Mouse (Mus musculus) left cerebral cortex, adult 18-20 months (tissue): Measurements from ENCODE around the gene Clca3a2. TPM values are rescaled to one million over a fixed set of nuclear protein-coding genes. Genes with fewer than 3 reads are reported as not detected.
"Not testable (repeated sequence)": the region's sequence is repeated elsewhere in the genome, so short reads cannot be mapped to it uniquely, and the experiment has no call there.

ENCODE experiments used
- DNase-seq, 2 experiments: peaks; one replicate each; pipeline ENCODE4 v3.0.0; 2021 to 2022; ENCODE audit warnings: low spot score in 2 of 2, mixed read lengths in 1 of 2
- total RNA-seq, 2 experiments: library from RNA; stranded (reverse); gene quantifications; 2 replicates each; pipeline ENCODE4 v1.2.3; 2021

Clca3a2 gene
- total RNA-seq, 2 experiments from 2014 or later: not detected

DNA sequence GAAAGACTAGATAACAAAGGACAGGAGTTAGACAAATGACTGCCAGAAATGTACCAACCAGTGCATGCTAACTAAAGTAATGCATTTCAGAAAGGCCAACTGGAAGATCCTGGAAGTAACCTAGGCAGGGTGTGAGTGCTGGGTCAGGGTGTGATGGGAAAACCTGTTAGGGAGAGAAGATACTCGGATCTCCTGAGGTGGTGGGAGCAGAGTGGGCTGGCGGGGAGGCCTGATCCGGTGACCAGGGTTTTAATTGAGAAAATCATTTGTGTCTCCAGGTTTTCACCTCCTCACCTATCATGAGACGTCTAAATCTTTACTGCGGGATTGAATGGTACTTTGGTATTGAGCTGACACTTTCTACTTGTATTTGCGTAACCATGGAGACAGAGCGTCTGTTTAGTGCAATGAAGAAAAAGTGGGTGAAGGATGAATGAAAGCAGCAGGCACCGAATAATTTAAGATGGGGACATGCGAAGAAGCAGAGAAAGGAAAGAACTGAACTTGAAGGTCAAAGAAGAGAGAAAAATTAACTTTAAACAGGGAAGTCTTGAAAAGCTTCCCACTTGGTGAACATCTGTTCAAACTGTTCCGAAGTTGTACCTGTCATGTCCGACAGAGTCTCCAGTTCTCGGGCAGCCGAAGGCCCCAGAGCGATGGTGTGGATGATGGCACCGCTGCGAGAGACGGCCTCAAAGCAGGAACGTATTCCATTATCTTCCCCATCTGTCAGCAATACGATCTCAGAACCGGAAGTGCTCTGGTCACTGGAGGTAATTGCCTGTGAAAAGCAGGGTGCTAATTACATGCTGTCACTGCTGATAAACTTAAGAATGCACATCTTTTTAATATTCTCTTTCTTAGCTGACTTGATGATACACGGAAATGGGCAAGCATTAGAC lies 70.0 kb downstream of the Clca3a2 start:
- not testable (repeated sequence) for DNase-seq

DNA sequence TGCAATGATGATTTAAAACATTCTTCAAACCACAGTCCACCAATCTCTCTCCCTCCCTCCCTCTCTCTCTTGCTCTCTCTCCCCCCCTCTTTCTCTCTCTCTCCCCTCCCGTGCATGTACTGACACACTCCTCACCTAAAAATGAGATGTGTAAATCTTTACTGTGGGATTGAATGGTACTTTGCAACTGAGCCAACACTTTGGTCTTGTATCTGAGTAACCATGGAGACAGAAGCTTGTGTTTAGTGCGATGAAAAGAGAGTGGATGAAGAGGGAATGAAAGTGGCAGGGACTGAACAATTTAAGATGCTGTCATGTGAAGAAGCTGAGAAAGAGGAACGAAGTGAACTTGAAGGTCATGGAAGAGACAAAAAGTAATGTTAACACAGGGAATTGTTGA lies 71.6 kb downstream of the Clca3a2 start:
- not testable (repeated sequence) for DNase-seq

Other genes starting within 250 kb of the Clca3a2 start
- gene Hs2st1, start 249.3 kb downstream of the Clca3a2 start, total RNA-seq: 10 to 100 TPM; 50.8 to 51.1 TPM
- 100 to 1,000 TPM; 212 TPM for gene Selenof, start 249.2 kb downstream of the Clca3a2 start, total RNA-seq
- gene Sh3glb1, start 99.2 kb downstream of the Clca3a2 start, total RNA-seq: 10 to 100 TPM; 56.7 to 59.3 TPM
- gene Clca3a1, start 58.5 kb downstream of the Clca3a2 start, total RNA-seq: under 1 TPM; 0.09 TPM
- not detected for gene Clca3b, start 29.9 kb upstream of the Clca3a2 start, total RNA-seq
- not detected for gene Clca4b, start 113.0 kb upstream of the Clca3a2 start, total RNA-seq
- not detected for gene Clca4a, start 155.6 kb upstream of the Clca3a2 start, total RNA-seq
- not detected for gene Clca1, start 213.3 kb upstream of the Clca3a2 start, total RNA-seq